Mouse (Mus musculus) liver, postnatal 0 days (tissue): ENCODE results near the gene Irgc1.

Source experiments
- CTCF ChIP-seq: sonication (generic); IDR thresholded peaks from 2 replicates; pipeline ENCODE4 v1.5.1; 2016; ENCODE audit warnings: antibody characterized with exemption, low read depth
- EP300 ChIP-seq: IDR thresholded peaks from 2 replicates; pipeline ENCODE4 v1.6.1; 2016; ENCODE audit warnings: antibody characterized with exemption, low read depth, mild to moderate bottlenecking

GRCm38 (mm10) chr7:24406528-24407344 lies 45.4 kb downstream of the Irgc1 start:
- peak; percentile 88 for TF ChIP-seq CTCF
- no peak for TF ChIP-seq EP300
